Mouse (Mus musculus): ENCODE data around the gene Slc1a3.

DNA sequence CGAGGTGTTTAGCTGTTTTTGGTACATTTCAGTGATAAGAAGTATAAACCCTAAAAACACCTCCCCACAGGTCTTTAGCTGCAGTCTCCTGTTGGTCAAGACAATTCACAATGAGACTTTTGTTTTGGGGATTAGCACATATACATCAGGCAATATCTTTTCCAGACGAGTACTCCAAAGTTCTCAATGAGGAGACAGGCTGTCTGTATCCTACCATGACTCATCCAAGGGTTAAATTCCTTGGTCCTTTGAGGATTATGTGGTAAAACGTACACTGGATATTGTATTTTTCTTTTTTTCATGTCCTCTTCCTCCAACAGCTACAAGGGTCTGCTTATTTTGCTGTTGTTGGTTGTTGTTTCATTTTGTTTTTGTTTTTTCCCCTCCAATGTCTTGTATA lies 48.5 kb upstream of the Slc1a3 start:
- TF ChIP-seq CTCF (IDR thresholded peaks at IDR 0.05; ENCODE audit: control insufficient read depth, insufficient read depth, low read length) (no peak), POLR2A (IDR thresholded peaks at IDR 0.05; ENCODE audit: borderline replicate concordance, control insufficient read depth, low read depth, low read length) (no peak)

All from bone marrow, adult 2 months (tissue).